Mouse (Mus musculus): ENCODE results near the gene Pigyl. TPM values are rescaled to one million over a fixed set of nuclear protein-coding genes. Genes with fewer than 3 reads are reported as not detected.
"Not testable (repeated sequence)": the region's sequence is repeated elsewhere in the genome, so short reads cannot be mapped to it uniquely, and the experiment has no call there.

Pigyl gene
- polyA plus RNA-seq, 1 experiment from 2014 or later: 93.1 TPM

- H3K27ac ChIP-seq (ENCODE audit: low read length): no peak overlapping the region
- H3K4me1 ChIP-seq (ENCODE audit: control insufficient read depth, insufficient read depth, low read length): peaks cover 8% of the 10 kb centered on the region
- no peak overlapping the region for H3K4me3 ChIP-seq (ENCODE audit: low read length)
- H3K36me3 ChIP-seq (ENCODE audit: control insufficient read depth, insufficient read depth, low read length): no peaks in the 10 kb centered on the region
- H3K4me2 ChIP-seq (ENCODE audit: low read depth, low read length): 0 out of 2 replicates have a peak overlapping the region, but pooled peaks have one; percentile 3
- peak; percentile 75 for ATAC-seq
- no peaks in the 10 kb centered on the region for H3K9me3 ChIP-seq (ENCODE audit: control insufficient read depth, low read length)
- peak overlapping the region; percentile 38; the same call in 1 of the 2 replicates for H3K9ac ChIP-seq (ENCODE audit: low read depth, low read length)
- 14% methylated on average over 23 of the region's 23 CpGs for WGBS
- no peaks in the 10 kb centered on the region for H3K27me3 ChIP-seq (replicated peaks; ENCODE audit: control insufficient read depth, insufficient read depth, low read length)
Observed at GRCm38 (mm10) chr9:22136765-22137547, 19.7 kb upstream of the Pigyl start.

- no peak overlapping the region for H3K9ac ChIP-seq (ENCODE audit: low read depth, low read length)
- H3K27me3 ChIP-seq (replicated peaks; ENCODE audit: control insufficient read depth, insufficient read depth, low read length): no peaks in the 10 kb centered on the region
- peaks cover 6% of the 10 kb centered on the region for H3K4me1 ChIP-seq (ENCODE audit: control insufficient read depth, insufficient read depth, low read length)
- no peaks in the 10 kb centered on the region for H3K36me3 ChIP-seq (ENCODE audit: control insufficient read depth, insufficient read depth, low read length)
- ATAC-seq: no peak
- no peaks in the 10 kb centered on the region for H3K9me3 ChIP-seq (ENCODE audit: control insufficient read depth, low read length)
- no peak overlapping the region for H3K4me3 ChIP-seq (ENCODE audit: low read length)
- 41% methylated on average over 2 of the region's 2 CpGs for WGBS
- no peak overlapping the region for H3K27ac ChIP-seq (ENCODE audit: low read length)
- no peak overlapping the region for H3K4me2 ChIP-seq (ENCODE audit: low read depth, low read length)
Observed at GRCm38 (mm10) chr9:22138480-22138879, 18.2 kb upstream of the Pigyl start.

GRCm38 (mm10) chr9:22139746-22140145 lies 16.9 kb upstream of the Pigyl start:
- no peak overlapping the region for H3K4me2 ChIP-seq (ENCODE audit: low read depth, low read length)
- H3K36me3 ChIP-seq (ENCODE audit: control insufficient read depth, insufficient read depth, low read length): no peaks in the 10 kb centered on the region
- peaks cover 6% of the 10 kb centered on the region for H3K4me1 ChIP-seq (ENCODE audit: control insufficient read depth, insufficient read depth, low read length)
- WGBS: 87% methylated on average over 5 of the region's 5 CpGs
- no peaks in the 10 kb centered on the region for H3K27me3 ChIP-seq (replicated peaks; ENCODE audit: control insufficient read depth, insufficient read depth, low read length)
- no peak overlapping the region for H3K9ac ChIP-seq (ENCODE audit: low read depth, low read length)
- no peak overlapping the region for H3K4me3 ChIP-seq (ENCODE audit: low read length)
- H3K9me3 ChIP-seq (ENCODE audit: control insufficient read depth, low read length): no peaks in the 10 kb centered on the region
- no peak for ATAC-seq
- H3K27ac ChIP-seq (ENCODE audit: low read length): no peak overlapping the region

GRCm38 (mm10) chr9:22143108-22144037 lies 13.3 kb upstream of the Pigyl start:
- Histone ChIP-seq H3K9ac (ENCODE audit: low read depth, low read length) (no peak overlapping the region), H3K4me2 (ENCODE audit: low read depth, low read length) (no peak overlapping the region), H3K4me3 (ENCODE audit: low read length) (no peak overlapping the region), H3K9me3 (ENCODE audit: control insufficient read depth, low read length) (0 out of 2 replicates have a peak, but pooled peaks cover 4% of the 10 kb centered on the region), H3K27me3 (replicated peaks; ENCODE audit: control insufficient read depth, insufficient read depth, low read length) (no peaks in the 10 kb centered on the region), H3K36me3 (ENCODE audit: control insufficient read depth, insufficient read depth, low read length) (no peaks in the 10 kb centered on the region), H3K27ac (ENCODE audit: low read length) (no peak overlapping the region), H3K4me1 (ENCODE audit: control insufficient read depth, insufficient read depth, low read length) (no peaks in the 10 kb centered on the region)
- WGBS: 56% methylated on average over 17 of the region's 17 CpGs
- peak; percentile 59 for ATAC-seq

GRCm38 (mm10) chr9:22144304-22144965 lies 12.2 kb upstream of the Pigyl start:
- Histone ChIP-seq H3K4me2 (ENCODE audit: low read depth, low read length) (no peak overlapping the region), H3K4me3 (ENCODE audit: low read length) (no peak overlapping the region), H3K36me3 (ENCODE audit: control insufficient read depth, insufficient read depth, low read length) (no peaks in the 10 kb centered on the region), H3K27me3 (replicated peaks; ENCODE audit: control insufficient read depth, insufficient read depth, low read length) (no peaks in the 10 kb centered on the region), H3K27ac (ENCODE audit: low read length) (no peak overlapping the region), H3K9ac (ENCODE audit: low read depth, low read length) (no peak overlapping the region), H3K4me1 (ENCODE audit: control insufficient read depth, insufficient read depth, low read length) (no peaks in the 10 kb centered on the region), H3K9me3 (ENCODE audit: control insufficient read depth, low read length) (0 out of 2 replicates have a peak, but pooled peaks cover 7% of the 10 kb centered on the region)
- no peak for ATAC-seq
- 82% methylated on average over 7 of the region's 8 CpGs for WGBS

GRCm38 (mm10) chr9:22149426-22150248 lies 7.0 kb upstream of the Pigyl start:
- Histone ChIP-seq H3K4me1 (ENCODE audit: control insufficient read depth, insufficient read depth, low read length) (no peaks in the 10 kb centered on the region), H3K4me3 (ENCODE audit: low read length) (no peak overlapping the region), H3K4me2 (ENCODE audit: low read depth, low read length) (no peak overlapping the region), H3K9ac (ENCODE audit: low read depth, low read length) (no peak overlapping the region), H3K27me3 (replicated peaks; ENCODE audit: control insufficient read depth, insufficient read depth, low read length) (no peaks in the 10 kb centered on the region), H3K36me3 (ENCODE audit: control insufficient read depth, insufficient read depth, low read length) (no peaks in the 10 kb centered on the region), H3K27ac (ENCODE audit: low read length) (no peak overlapping the region), H3K9me3 (ENCODE audit: control insufficient read depth, low read length) (0 out of 2 replicates have a peak, but pooled peaks cover 7% of the 10 kb centered on the region)
- ATAC-seq: peak; percentile 83
- 73% methylated on average over 20 of the region's 20 CpGs for WGBS

GRCm38 (mm10) chr9:22150249-22150693 lies 6.4 kb upstream of the Pigyl start:
- H3K9me3 ChIP-seq (ENCODE audit: control insufficient read depth, low read length); H3K4me3 ChIP-seq (ENCODE audit: low read length); H3K4me1 ChIP-seq (ENCODE audit: control insufficient read depth, insufficient read depth, low read length); H3K36me3 ChIP-seq (ENCODE audit: control insufficient read depth, insufficient read depth, low read length); H3K9ac ChIP-seq (ENCODE audit: low read depth, low read length); H3K27me3 ChIP-seq (replicated peaks; ENCODE audit: control insufficient read depth, insufficient read depth, low read length); H3K27ac ChIP-seq (ENCODE audit: low read length); H3K4me2 ChIP-seq (ENCODE audit: low read depth, low read length): not testable (repeated sequence)
- peak; percentile 33; the same call in 1 of the 2 replicates for ATAC-seq
- 83% methylated on average over 7 of the region's 7 CpGs for WGBS

- H3K27ac ChIP-seq (ENCODE audit: low read length): no peak overlapping the region
Observed at GRCm38 (mm10) chr9:22150946-22151345, 5.7 kb upstream of the Pigyl start.

More at GRCm38 (mm10) chr9:22150946-22151345, 5.7 kb upstream of the Pigyl start:
- no peak overlapping the region for H3K9ac ChIP-seq (ENCODE audit: low read depth, low read length)
- no peak overlapping the region for H3K4me2 ChIP-seq (ENCODE audit: low read depth, low read length)
- H3K36me3 ChIP-seq (ENCODE audit: control insufficient read depth, insufficient read depth, low read length): no peaks in the 10 kb centered on the region
- H3K4me3 ChIP-seq (ENCODE audit: low read length): no peak overlapping the region
- WGBS: 80% methylated on average over 2 of the region's 2 CpGs
- H3K9me3 ChIP-seq (ENCODE audit: control insufficient read depth, low read length): 0 out of 2 replicates have a peak, but pooled peaks cover 7% of the 10 kb centered on the region
- H3K4me1 ChIP-seq (ENCODE audit: control insufficient read depth, insufficient read depth, low read length): no peaks in the 10 kb centered on the region
- no peak for ATAC-seq
- no peaks in the 10 kb centered on the region for H3K27me3 ChIP-seq (replicated peaks; ENCODE audit: control insufficient read depth, insufficient read depth, low read length)
